Comparison of ENCODE assay signal across 8 mouse cellular contexts in genomic region chr3:100489133-100490009, GRCm38 (mm10). TPM values are rescaled to one million over a fixed set of nuclear protein-coding genes. Genes with fewer than 3 reads are reported as not detected.
DNase-seq lines count a peak whose midpoint lies in the region; ATAC-seq and TF ChIP-seq lines count a peak whose summit lies in the region.

Gene Tent5c, minus strand, starts transcription at chr3:100489324.

- ATAC-seq in erythroid progenitor cell, adult 5-6 weeks (replicated peaks; ENCODE audit: low FRiP score, poor library complexity, severe bottlenecking), result peak; percentile 83
- ATAC-seq in heart, embryonic 13.5 days (ENCODE audit: extremely low read depth, insufficient number of reproducible peaks, low FRiP score, low TSS enrichment), result peak; percentile 89
- peak; percentile 90 for ATAC-seq in liver, embryonic 12.5 days
- ATAC-seq in stomach, embryonic 15.5 days (ENCODE audit: insufficient read depth, low FRiP score, low read depth), result peak; percentile 95

- DNase-seq in brain, embryonic 18.5 days (ENCODE audit: low read depth, low spot score), result peak; percentile 58
- peak; percentile 98 for DNase-seq in kidney, postnatal 10 days
- peak; percentile 93 to 95 for DNase-seq in natural killer cell, adult 2 months (ENCODE audit: low spot score in 2 of 2)

- no peaks in the 10 kb centered on the region for H3K79me3 ChIP-seq in C2C12 (ENCODE audit: low read depth)

- H3K27ac ChIP-seq in heart, embryonic 13.5 days (replicated peaks), result peak within 1 kb of the TSS; percentile 59
- peak within 1 kb of the TSS; percentile 100 for H3K27ac ChIP-seq in liver, embryonic 12.5 days
- peak within 1 kb of the TSS; percentile 64 for H3K27ac ChIP-seq in stomach, embryonic 15.5 days

- no peaks in the 10 kb centered on the region for H3K79me2 ChIP-seq in C2C12 (ENCODE audit: control insufficient read depth, insufficient read depth)

- no peak for TF ChIP-seq CTCF in C2C12 (IDR thresholded peaks at IDR 0.05; ENCODE audit: control insufficient read depth, insufficient read depth, insufficient read length)

- peak within 1 kb of the TSS; percentile 80 for H3ac ChIP-seq in C2C12 (ENCODE audit: control insufficient read depth, insufficient read length, low read depth)

- peak within 1 kb of the TSS; percentile 43 for H3K4me3 ChIP-seq in C2C12 (ENCODE audit: insufficient read depth, poor library complexity, severe bottlenecking)
- H3K4me3 ChIP-seq in heart, embryonic 13.5 days, result peak within 1 kb of the TSS; percentile 78
- peak within 1 kb of the TSS; percentile 98 for H3K4me3 ChIP-seq in liver, embryonic 12.5 days
- H3K4me3 ChIP-seq in stomach, embryonic 15.5 days (replicated peaks), result peak within 1 kb of the TSS; percentile 69

- H3K9ac ChIP-seq in heart, embryonic 13.5 days, result peak within 1 kb of the TSS; percentile 86
- peak within 1 kb of the TSS; percentile 98 for H3K9ac ChIP-seq in liver, embryonic 12.5 days
- peak within 1 kb of the TSS; percentile 57 for H3K9ac ChIP-seq in stomach, embryonic 15.5 days

- H3K4me2 ChIP-seq in heart, embryonic 13.5 days, result peak within 1 kb of the TSS; percentile 100
- peak within 1 kb of the TSS; percentile 94 for H3K4me2 ChIP-seq in liver, embryonic 12.5 days
- H3K4me2 ChIP-seq in stomach, embryonic 15.5 days, result peak within 1 kb of the TSS; percentile 99

- under 1% methylated on average over 55 of the region's 73 CpGs for WGBS in heart, embryonic 13.5 days
- WGBS in liver, embryonic 12.5 days (ENCODE audit: insufficient replicate concordance), result under 1% methylated on average over 67 of the region's 73 CpGs
- under 1% methylated on average over 66 of the region's 73 CpGs for WGBS in stomach, embryonic 15.5 days

- peaks cover 11% of the 10 kb centered on the region for H3K27me3 ChIP-seq in C2C12 (ENCODE audit: control insufficient read depth, insufficient read depth, insufficient read length)
- peaks cover 46% of the 10 kb centered on the region for H3K27me3 ChIP-seq in heart, embryonic 13.5 days (replicated peaks)
- peaks cover 26% of the 10 kb centered on the region for H3K27me3 ChIP-seq in liver, embryonic 12.5 days (replicated peaks)
- peaks cover 8% of the 10 kb centered on the region; the same call in 1 of the 2 replicates for H3K27me3 ChIP-seq in stomach, embryonic 15.5 days (replicated peaks)

- peaks cover 12% of the 10 kb centered on the region for H3K4me1 ChIP-seq in heart, embryonic 13.5 days
- peaks cover 50% of the 10 kb centered on the region for H3K4me1 ChIP-seq in liver, embryonic 12.5 days
- H3K4me1 ChIP-seq in stomach, embryonic 15.5 days, result peaks cover 13% of the 10 kb centered on the region; the same call in 1 of the 2 replicates

- no peaks in the 10 kb centered on the region for H3K9me3 ChIP-seq in heart, embryonic 13.5 days
- H3K9me3 ChIP-seq in liver, embryonic 12.5 days (replicated peaks), result no peaks in the 10 kb centered on the region
- H3K9me3 ChIP-seq in stomach, embryonic 15.5 days, result no peaks in the 10 kb centered on the region

- H3K36me3 ChIP-seq in C2C12 (ENCODE audit: control insufficient read depth, insufficient read depth), result no peaks in the 10 kb centered on the region
- no peaks in the 10 kb centered on the region for H3K36me3 ChIP-seq in heart, embryonic 13.5 days
- peaks cover 5% of the 10 kb centered on the region; the same call in 1 of the 2 replicates for H3K36me3 ChIP-seq in liver, embryonic 12.5 days
- no peaks in the 10 kb centered on the region for H3K36me3 ChIP-seq in stomach, embryonic 15.5 days

TF ChIP-seq in C2C12, 6 proteins besides CTCF, POLR2A, EP300 and RAD21:
- TF ChIP-seq MYOD1 (IDR thresholded peaks at IDR 0.05; ENCODE audit: control insufficient read depth, insufficient read length, low read depth) (peak; percentile 9), MYOG (IDR thresholded peaks at IDR 0.05; ENCODE audit: control insufficient read depth, extremely low read depth, insufficient read length) (no peak)

RNA-seq across cellular contexts. Expression of gene Tent5c, which starts in this region (rescaled TPM):
- 0.21 TPM for polyA plus RNA-seq in C2C12 (2012; fragmentation: generic; extraction: Trizol)
- 149 and 155 TPM in 2 replicates for total RNA-seq in erythroid progenitor cell, adult 5-6 weeks (2015; ENCODE audit: low replicate concordance)
- total RNA-seq in erythroid progenitor cell, adult 5-6 weeks (2017; ENCODE audit: low replicate concordance), result 207 and 233 TPM in 2 replicates
- polyA plus RNA-seq in heart, embryonic 13.5 days (2015; fragmentation: Nextera tagmentation; extraction: Ambion mirVana), result 17.4 and 31.3 TPM in 2 replicates
- polyA plus RNA-seq in liver, embryonic 12.5 days (2016; fragmentation: Nextera tagmentation; extraction: Ambion mirVana), result 59.8 and 63.3 TPM in 2 replicates
- 22.6 and 26.0 TPM in 2 replicates for polyA plus RNA-seq in stomach, embryonic 15.5 days (2015; fragmentation: Nextera tagmentation; extraction: Ambion mirVana)

Comparison
In these comparisons a context has a peak if more than half of its experiments do, and no peak if none do; other contexts are left out.
1. Peak in every context shown above with its lines: DNase-seq, ATAC-seq, H3K4me3 ChIP-seq and H3K27ac ChIP-seq.
2. RNA of gene Tent5c (polyA plus RNA-seq): 59.8 to 63.3 TPM in liver, embryonic 12.5 days, 17.4 to 31.3 TPM in heart, embryonic 13.5 days and 22.6 to 26.0 TPM in stomach, embryonic 15.5 days; 0.21 TPM in C2C12 (single experiment); every median in the first group is over 10 times any median in the second.
3. H3K4me3 ChIP-seq: peak in every context shown above with its lines; median percentile 98 in liver, embryonic 12.5 days; 78 in heart, embryonic 13.5 days; 69 in stomach, embryonic 15.5 days; 43 in C2C12.